Comparison of ENCODE assay signal across 8 mouse cellular contexts in genomic region chr2:38349447-38350350, GRCm38 (mm10). TPM values are rescaled to one million over a fixed set of nuclear protein-coding genes. Genes with fewer than 3 reads are reported as not detected.
DNase-seq lines count a peak whose midpoint lies in the region; ATAC-seq lines count a peak whose summit lies in the region.

No protein-coding gene starts in this region.

- no peaks in the 10 kb centered on the region for H3K9me3 ChIP-seq in kidney, embryonic 15.5 days (replicated peaks)
- no peaks in the 10 kb centered on the region for H3K9me3 ChIP-seq in embryonic facial prominence, embryonic 12.5 days
- no peaks in the 10 kb centered on the region for H3K9me3 ChIP-seq in hindbrain, embryonic 14.5 days (ENCODE audit: control insufficient read depth, low read length)
- no peaks in the 10 kb centered on the region for H3K9me3 ChIP-seq in midbrain, embryonic 14.5 days (ENCODE audit: control insufficient read depth, low read length)

- peak overlapping the region; percentile 77; the same call in 1 of the 2 replicates for H3K4me2 ChIP-seq in kidney, embryonic 15.5 days
- peak overlapping the region; percentile 66 for H3K4me2 ChIP-seq in embryonic facial prominence, embryonic 12.5 days (replicated peaks)
- peak overlapping the region; percentile 51 for H3K4me2 ChIP-seq in hindbrain, embryonic 14.5 days (replicated peaks)
- peak overlapping the region; percentile 75 for H3K4me2 ChIP-seq in midbrain, embryonic 14.5 days (ENCODE audit: low read length)

- no peak overlapping the region for H3K4me3 ChIP-seq in kidney, embryonic 15.5 days (replicated peaks)
- H3K4me3 ChIP-seq in embryonic facial prominence, embryonic 12.5 days = peak overlapping the region; percentile 43; the same call in 1 of the 2 replicates
- peak overlapping the region; percentile 38 for H3K4me3 ChIP-seq in hindbrain, embryonic 14.5 days (replicated peaks; ENCODE audit: low read length)
- peak overlapping the region; percentile 56 for H3K4me3 ChIP-seq in midbrain, embryonic 14.5 days (replicated peaks; ENCODE audit: low read depth, low read length)

- H3K36me3 ChIP-seq in kidney, embryonic 15.5 days = no peaks in the 10 kb centered on the region
- H3K36me3 ChIP-seq in embryonic facial prominence, embryonic 12.5 days = no peaks in the 10 kb centered on the region
- no peaks in the 10 kb centered on the region for H3K36me3 ChIP-seq in hindbrain, embryonic 14.5 days (replicated peaks; ENCODE audit: control insufficient read depth, insufficient read depth)
- 0 out of 2 replicates have a peak, but pooled peaks cover 2% of the 10 kb centered on the region for H3K36me3 ChIP-seq in midbrain, embryonic 14.5 days (ENCODE audit: control insufficient read depth, insufficient read depth, low read length)

- 3% methylated on average over 12 of the region's 12 CpGs for WGBS in kidney, embryonic 15.5 days
- WGBS in embryonic facial prominence, embryonic 12.5 days = 6% methylated on average over 12 of the region's 12 CpGs
- 5% methylated on average over 12 of the region's 12 CpGs for WGBS in hindbrain, embryonic 14.5 days
- WGBS in midbrain, embryonic 14.5 days = 5% methylated on average over 12 of the region's 12 CpGs

- H3K4me1 ChIP-seq in kidney, embryonic 15.5 days = peaks cover 40% of the 10 kb centered on the region
- H3K4me1 ChIP-seq in embryonic facial prominence, embryonic 12.5 days = peaks cover 25% of the 10 kb centered on the region
- peaks cover 5% of the 10 kb centered on the region; the same call in 1 of the 2 replicates for H3K4me1 ChIP-seq in hindbrain, embryonic 14.5 days (replicated peaks; ENCODE audit: control insufficient read depth, insufficient read depth, low read length)
- peaks cover 40% of the 10 kb centered on the region for H3K4me1 ChIP-seq in midbrain, embryonic 14.5 days (ENCODE audit: control insufficient read depth, insufficient read depth, low read length)

- no peak for ATAC-seq in kidney, embryonic 15.5 days (replicated peaks; ENCODE audit: low FRiP score)
- ATAC-seq in embryonic facial prominence, embryonic 12.5 days (ENCODE audit: insufficient number of reproducible peaks, insufficient read depth, low FRiP score, low TSS enrichment) = no peak
- ATAC-seq in hindbrain, embryonic 14.5 days (ENCODE audit: low FRiP score) = no peak
- ATAC-seq in midbrain, embryonic 14.5 days (ENCODE audit: low FRiP score, low TSS enrichment) = no peak
- ATAC-seq in CD4-positive, CD25-positive, alpha-beta regulatory T cell, adult 4 months = no peak

- DNase-seq in kidney, postnatal 10 days = no peak
- no peak for DNase-seq in hindbrain, embryonic 14.5 days (ENCODE audit: low spot score)
- DNase-seq in midbrain, embryonic 14.5 days = no peak
- DNase-seq in urinary bladder, postnatal 25 days (ENCODE audit: low spot score) = no peak
- DNase-seq in left cerebral cortex, adult 9 months (ENCODE audit: low spot score in 2 of 2) = no peak

- peaks cover 100% of the 10 kb centered on the region for H3K27me3 ChIP-seq in kidney, embryonic 15.5 days
- peaks cover 100% of the 10 kb centered on the region for H3K27me3 ChIP-seq in embryonic facial prominence, embryonic 12.5 days
- peaks cover 99% of the 10 kb centered on the region for H3K27me3 ChIP-seq in hindbrain, embryonic 14.5 days (ENCODE audit: control insufficient read depth, insufficient read depth, low read length)
- H3K27me3 ChIP-seq in midbrain, embryonic 14.5 days (ENCODE audit: control insufficient read depth, insufficient read depth, low read length) = peaks cover 84% of the 10 kb centered on the region

- no peak overlapping the region for H3K27ac ChIP-seq in kidney, embryonic 15.5 days
- no peak overlapping the region for H3K27ac ChIP-seq in embryonic facial prominence, embryonic 12.5 days
- peak overlapping the region; percentile 58 for H3K27ac ChIP-seq in hindbrain, embryonic 14.5 days
- peak overlapping the region; percentile 91 for H3K27ac ChIP-seq in midbrain, embryonic 14.5 days (replicated peaks; ENCODE audit: low read depth, low read length)

- no peak overlapping the region for H3K9ac ChIP-seq in kidney, embryonic 15.5 days
- H3K9ac ChIP-seq in embryonic facial prominence, embryonic 12.5 days = peak overlapping the region; percentile 8; the same call in 1 of the 2 replicates
- H3K9ac ChIP-seq in hindbrain, embryonic 14.5 days = no peak overlapping the region
- peak overlapping the region; percentile 50; the same call in 1 of the 2 replicates for H3K9ac ChIP-seq in midbrain, embryonic 14.5 days (replicated peaks; ENCODE audit: low read length)

RNA-seq across cellular contexts. Expression of gene Lhx2, which starts 10.6 kb away (rescaled TPM):
- 0.10 TPM in 1 of 2 replicates, not detected in the other for polyA plus RNA-seq in kidney, embryonic 15.5 days (2015; fragmentation: Nextera tagmentation; extraction: Ambion mirVana)
- polyA plus RNA-seq in embryonic facial prominence, embryonic 12.5 days (2016; fragmentation: Nextera tagmentation; extraction: Ambion mirVana) = 18.4 and 22.2 TPM in 2 replicates
- 13.2 and 18.7 TPM in 2 replicates for polyA plus RNA-seq in hindbrain, embryonic 14.5 days (2014; fragmentation: Nextera tagmentation; extraction: Ambion mirVana)
- polyA plus RNA-seq in midbrain, embryonic 14.5 days (2014; fragmentation: Nextera tagmentation; extraction: Ambion mirVana) = 47.8 and 68.9 TPM in 2 replicates
- not detected for polyA plus RNA-seq in CD4-positive, CD25-positive, alpha-beta regulatory T cell, adult 4 months (2017; shearing (Covaris generic))

Comparison
In these comparisons a context has a peak if more than half of its experiments do, and no peak if none do; other contexts are left out.
1. H3K27ac ChIP-seq: peak in hindbrain, embryonic 14.5 days (single experiment) and midbrain, embryonic 14.5 days (single experiment); none in kidney, embryonic 15.5 days (single experiment) and embryonic facial prominence, embryonic 12.5 days (single experiment).
2. H3K9ac ChIP-seq: peak in embryonic facial prominence, embryonic 12.5 days (single experiment) and midbrain, embryonic 14.5 days (single experiment); none in kidney, embryonic 15.5 days (single experiment) and hindbrain, embryonic 14.5 days (single experiment).
3. RNA of gene Lhx2, which starts 10.6 kb away (polyA plus RNA-seq): 47.8 to 68.9 TPM in midbrain, embryonic 14.5 days, 18.4 to 22.2 TPM in embryonic facial prominence, embryonic 12.5 days and 13.2 to 18.7 TPM in hindbrain, embryonic 14.5 days; 0.10 TPM in kidney, embryonic 15.5 days and not detected in CD4-positive, CD25-positive, alpha-beta regulatory T cell, adult 4 months; every median in the first group is over 10 times any median in the second.
4. Peak in every context shown above with its lines, with median percentiles within 50 percentile points of each other: H3K4me2 ChIP-seq.